ENCODE assay signal across 21 mouse cellular contexts in genomic region chr14:32947512-32947911, GRCm38 (mm10). TPM values are rescaled to one million over a fixed set of nuclear protein-coding genes. Genes with fewer than 3 reads are reported as not detected.
DNase-seq lines count a peak whose midpoint lies in the region; ATAC-seq and TF ChIP-seq lines count a peak whose summit lies in the region.
"Had no signal": no experiment of that assay in that cellular context is flagged by ENCODE, and none has a peak within 500 bp of the region (broad histone marks: within the 10 kb centered on the region; RNA-seq: fewer than 3 reads in every experiment).

No protein-coding gene starts in this region.

- H3K4me1 ChIP-seq in forebrain, embryonic 11.5 days (replicated peaks; ENCODE audit: control insufficient read depth, insufficient read depth, low read length) = no peaks in the 10 kb centered on the region

- H3K9ac ChIP-seq in forebrain, embryonic 11.5 days (ENCODE audit: low read length) = no peak overlapping the region
- H3K9ac ChIP-seq: embryonic facial prominence, embryonic 13.5 days; hindbrain, embryonic 15.5 days; limb, embryonic 13.5 days; liver, postnatal 0 days; midbrain, embryonic 13.5 days had no signal

- intact Hi-C loops in gastrocnemius, adult 2 months (cut with DNase I) = no loop called here
- intact Hi-C loops in gastrocnemius, postnatal 14 days (cut with DNase I; ENCODE audit: low total_unique reads) = no loop called here

- DNase-seq in gastrocnemius, adult 2 months = peak; percentile 49
- DNase-seq in gastrocnemius, postnatal 14 days = no peak
- DNase-seq in right cerebral cortex, adult 18-20 months = peak; percentile 71
- no peak for DNase-seq in right cerebral cortex, postnatal 4 days
- peak; percentile 78 for DNase-seq in layer of hippocampus, adult 9-11 months
- peak; percentile 88 for DNase-seq in telencephalon, adult 2 months (ENCODE audit: low read depth, low spot score)
- no peak for DNase-seq in forebrain, embryonic 11.5 days (ENCODE audit: low spot score)
- DNase-seq in kidney, postnatal 14 days = no peak
- DNase-seq: adrenal gland, postnatal 14 days; cerebellum, postnatal 36 days; kidney, adult 18-20 months; kidney, postnatal 4 days; liver, postnatal 0 days; lung, postnatal 4 days had no signal

- no peaks in the 10 kb centered on the region for H3K27me3 ChIP-seq in forebrain, embryonic 11.5 days (ENCODE audit: control insufficient read depth, insufficient read depth, low read length)
- H3K27me3 ChIP-seq: hindbrain, embryonic 15.5 days; midbrain, embryonic 13.5 days had no signal

- WGBS in forebrain, embryonic 11.5 days = 96% methylated on average over 2 of the region's 2 CpGs

- peak overlapping the region; percentile 88 for H3K27ac ChIP-seq in gastrocnemius, adult 2 months
- H3K27ac ChIP-seq in forebrain, embryonic 11.5 days (ENCODE audit: low read depth, low read length) = no peak overlapping the region
- H3K27ac ChIP-seq: embryonic facial prominence, embryonic 13.5 days; forebrain, embryonic 10.5 days; hindbrain, embryonic 15.5 days; limb, embryonic 13.5 days; midbrain, embryonic 13.5 days had no signal

- H3K4me2 ChIP-seq in forebrain, embryonic 11.5 days (ENCODE audit: low read depth, low read length, severe bottlenecking) = no peak overlapping the region
- H3K4me2 ChIP-seq: embryonic facial prominence, embryonic 13.5 days; hindbrain, embryonic 15.5 days; limb, embryonic 13.5 days; midbrain, embryonic 13.5 days had no signal

- H3K36me3 ChIP-seq in forebrain, embryonic 11.5 days (ENCODE audit: control insufficient read depth, insufficient read depth, low read length) = no peaks in the 10 kb centered on the region
- H3K36me3 ChIP-seq: embryonic facial prominence, embryonic 13.5 days; forebrain, embryonic 10.5 days; G1E; hindbrain, embryonic 15.5 days; limb, embryonic 13.5 days; midbrain, embryonic 13.5 days had no signal

- no peak for ATAC-seq in forebrain, embryonic 11.5 days (replicated peaks; ENCODE audit: low FRiP score)
- ATAC-seq: liver, postnatal 0 days; midbrain, embryonic 13.5 days had no signal

- H3K4me3 ChIP-seq in gastrocnemius, adult 2 months = no peak overlapping the region
- no peak overlapping the region for H3K4me3 ChIP-seq in forebrain, embryonic 11.5 days (ENCODE audit: low read depth, low read length)
- H3K4me3 ChIP-seq: embryonic facial prominence, embryonic 13.5 days; forebrain, embryonic 10.5 days; hindbrain, embryonic 15.5 days; limb, embryonic 13.5 days; midbrain, embryonic 13.5 days had no signal

- no peak for TF ChIP-seq CTCF in gastrocnemius, adult 2 months (IDR thresholded peaks at IDR 0.05)

- no peaks in the 10 kb centered on the region for H3K9me3 ChIP-seq in forebrain, embryonic 11.5 days (ENCODE audit: control insufficient read depth, low read length)
- H3K9me3 ChIP-seq: embryonic facial prominence, embryonic 13.5 days; forebrain, embryonic 10.5 days; hindbrain, embryonic 15.5 days; limb, embryonic 13.5 days; midbrain, embryonic 13.5 days had no signal

RNA-seq across cellular contexts. Expression of gene Lrrc18, which starts 43.7 kb away (rescaled TPM):
- total RNA-seq in gastrocnemius, adult 2 months (2021) = under 1 TPM in 1 of 2 experiments, not detected in 1; 0.31 TPM
- total RNA-seq in gastrocnemius, postnatal 14 days (2021) = not detected
- polyA plus RNA-seq in forebrain, embryonic 11.5 days (2014; fragmentation: Nextera tagmentation; extraction: Ambion mirVana) = 0.35 TPM in 1 of 2 replicates, not detected in the other
- polyA plus RNA-seq: C2C12, G1E had no signal

Comparison
In these comparisons a context has a peak if more than half of its experiments do, and no peak if none do; other contexts are left out.
1. DNase-seq: peak in gastrocnemius, adult 2 months (single experiment), right cerebral cortex, adult 18-20 months (single experiment), layer of hippocampus, adult 9-11 months (single experiment) and telencephalon, adult 2 months (single experiment); none in gastrocnemius, postnatal 14 days (single experiment), right cerebral cortex, postnatal 4 days (single experiment), forebrain, embryonic 11.5 days (single experiment) and kidney, postnatal 14 days (single experiment).